Mouse (Mus musculus): Measurements from ENCODE around the gene Txnrd1. TPM values are rescaled to one million over a fixed set of nuclear protein-coding genes. Genes with fewer than 3 reads are reported as not detected.

Txnrd1 gene
- 10 to 100 TPM; 48.6 to 49.7 TPM for total RNA-seq (2021)
- long read RNA-seq, experiment 1, transcript Txnrd1-208 (15 exons, 2,297 nt): major isoform, 24 of 38 reads
- long read RNA-seq, experiment 1, partial matches to known transcripts: 4 of 38 reads
- long read RNA-seq, experiment 1, other reads (novel, unspliced or antisense): 8 of 38 reads
- long read RNA-seq, experiment 2, transcript Txnrd1-208 (15 exons, 2,297 nt): major isoform, 41 of 64 reads
- long read RNA-seq, experiment 2, transcript Txnrd1-201 (14 exons, 3,325 nt): minor isoform, 6 of 64 reads
- long read RNA-seq, experiment 2, partial matches to known transcripts: 8 of 64 reads
- long read RNA-seq, experiment 2, other reads (novel, unspliced or antisense): 6 of 64 reads

DNA sequence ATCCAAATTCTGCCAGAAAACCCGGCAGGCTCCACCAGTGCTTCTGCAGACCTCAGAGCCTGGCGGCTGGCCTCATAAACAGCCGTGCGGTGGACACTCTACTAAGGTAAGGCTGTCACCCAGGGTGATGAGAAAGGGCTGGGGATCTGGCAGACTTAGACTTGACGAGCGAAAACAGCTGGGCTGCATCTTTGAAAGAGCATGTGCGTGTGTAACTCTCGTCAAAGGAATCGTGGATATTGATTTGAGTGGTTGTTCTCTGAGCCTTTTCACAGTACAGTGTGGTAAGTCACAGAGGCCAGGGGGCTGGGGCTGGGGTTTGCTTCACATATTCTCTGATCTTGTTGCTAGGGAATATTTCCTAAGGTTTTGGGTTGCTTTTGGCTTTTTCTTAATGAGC lies at the start of gene Txnrd1:
TSS of gene Txnrd1 (plus strand) at position 26 of the 400 bp plus-strand sequence.
- no peak for DNase-seq

DNA sequence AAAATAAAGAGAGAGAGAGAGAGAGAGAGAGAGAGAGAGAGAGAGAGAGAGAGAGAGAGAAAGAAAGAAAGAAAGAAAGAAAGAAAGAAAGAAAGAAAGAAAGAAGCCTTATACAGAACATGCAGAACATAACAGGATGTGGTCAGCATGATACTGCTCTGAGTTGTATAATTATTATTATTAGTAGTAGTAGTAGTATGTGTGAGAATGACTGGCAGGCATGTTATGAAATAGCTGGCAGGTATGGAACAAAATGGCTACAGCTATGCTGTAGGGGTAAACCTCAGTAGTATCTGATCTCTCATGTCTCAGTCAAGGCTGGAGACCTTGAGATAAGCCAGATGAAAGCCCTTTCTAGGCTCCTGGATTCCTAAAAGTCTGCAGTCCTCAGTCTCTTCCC lies 44.6 kb upstream of the Txnrd1 start:
- no peak for DNase-seq

DNA sequence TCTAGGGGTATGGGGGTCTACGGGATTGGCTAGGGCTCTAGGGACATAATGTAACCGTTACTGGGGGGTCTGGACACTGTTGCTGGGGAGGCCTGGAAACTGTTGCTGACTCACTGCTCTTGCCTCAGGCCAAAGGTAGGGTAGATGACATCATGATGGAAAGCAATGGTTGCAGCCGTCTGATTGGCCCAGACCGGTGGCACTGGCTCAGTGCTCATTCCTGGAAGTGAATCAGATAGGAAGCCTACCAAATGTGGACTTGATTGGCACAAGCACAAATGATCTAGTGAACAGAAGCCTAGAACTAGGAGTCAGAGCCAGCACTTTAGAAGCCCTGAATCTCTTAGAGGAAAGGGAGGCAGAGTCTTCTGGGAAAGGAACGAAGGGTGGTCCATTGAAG lies 43.2 kb upstream of the Txnrd1 start:
- no peak for DNase-seq

DNA sequence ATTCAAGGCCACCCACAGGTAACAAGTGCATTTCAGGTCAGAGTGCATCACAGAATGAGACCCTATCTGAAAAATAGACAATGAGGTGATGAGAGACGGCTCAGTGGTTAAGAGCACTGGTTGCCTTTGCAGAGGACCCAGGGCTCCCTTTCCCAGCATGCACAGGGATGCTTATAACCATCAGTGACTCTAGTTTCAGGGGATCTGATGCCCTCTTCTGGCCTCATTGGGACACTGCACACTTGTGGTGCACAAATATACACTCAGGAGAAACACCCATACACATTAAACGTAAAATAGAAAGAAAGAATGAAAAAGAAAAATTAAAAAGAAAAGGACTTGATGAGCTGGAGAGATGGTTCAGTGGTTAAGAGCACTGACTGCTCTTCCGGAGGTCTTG lies 42.0 kb upstream of the Txnrd1 start:
- DNase-seq: no peak

DNA sequence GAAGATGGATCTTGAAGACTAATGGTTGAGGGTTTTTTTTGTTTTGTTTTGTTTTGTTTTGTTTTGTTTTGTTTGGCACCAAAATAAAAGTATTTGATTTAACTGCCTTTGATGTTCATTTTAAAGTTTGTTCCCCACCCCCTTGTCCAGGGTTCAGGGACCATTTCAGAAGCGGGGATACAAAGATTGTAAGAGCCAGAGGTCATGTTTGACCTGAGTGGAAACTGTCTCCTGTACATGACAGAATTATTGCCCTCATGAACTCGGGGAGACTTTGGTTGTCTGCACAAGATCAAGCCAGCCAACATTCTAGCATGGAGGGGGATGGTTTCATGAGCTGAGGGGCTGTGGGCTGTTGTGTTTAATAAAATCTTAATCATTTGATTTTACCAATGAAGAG lies 41.4 kb upstream of the Txnrd1 start:
- no peak for DNase-seq

DNA sequence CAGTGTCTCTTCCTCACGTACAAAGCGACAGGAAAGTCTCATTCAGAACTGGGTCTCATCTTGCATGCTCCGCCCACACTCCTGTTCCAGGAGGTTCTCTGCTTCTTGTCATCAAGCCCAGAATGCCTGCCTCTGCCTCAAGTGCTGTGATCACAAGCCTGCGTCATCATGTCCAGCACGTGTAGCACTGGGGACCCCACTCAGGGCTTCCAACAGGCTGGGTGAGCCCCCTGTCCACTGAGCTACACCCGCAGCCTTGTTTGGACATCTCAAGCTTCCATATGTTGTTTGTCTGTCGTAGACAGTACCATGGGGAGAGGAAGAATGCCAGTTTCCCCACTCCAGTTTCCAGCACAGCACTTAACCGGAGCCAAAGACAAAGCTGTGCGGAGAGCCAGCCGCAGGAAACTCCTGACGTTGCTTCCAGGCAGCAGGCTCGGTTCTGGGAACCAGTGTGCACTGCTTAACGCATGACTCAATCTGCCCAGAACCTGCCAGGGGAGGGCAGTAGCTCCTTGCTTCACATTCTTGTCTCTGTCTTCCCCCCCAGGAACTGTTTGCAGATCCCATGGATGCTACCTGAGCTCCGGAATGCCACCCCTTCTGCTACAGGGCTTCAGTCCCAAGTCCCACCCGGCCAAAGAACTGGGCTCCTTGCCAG lies 38.5 kb upstream of the Txnrd1 start:
- DNase-seq: peak; percentile 62

DNA sequence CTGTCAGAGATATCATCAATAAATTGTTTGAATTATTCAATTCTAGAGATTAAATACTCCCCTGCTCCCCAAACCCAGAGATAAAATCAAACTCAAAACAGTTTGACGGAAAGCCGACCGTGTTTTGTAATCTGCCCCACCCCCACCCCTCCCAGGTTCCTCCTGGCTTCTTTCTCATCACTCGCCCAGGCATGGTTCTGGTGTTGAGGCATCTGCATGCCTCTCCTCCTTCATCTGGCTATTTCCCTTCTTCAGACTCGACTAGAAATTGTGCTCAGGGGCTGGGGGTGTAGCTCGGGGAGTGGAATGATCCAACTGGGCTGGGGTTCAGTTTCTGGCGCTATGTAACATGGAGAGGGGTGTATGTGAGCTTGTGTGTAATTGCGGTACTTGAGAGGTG lies 38.0 kb upstream of the Txnrd1 start:
- no peak for DNase-seq

DNA sequence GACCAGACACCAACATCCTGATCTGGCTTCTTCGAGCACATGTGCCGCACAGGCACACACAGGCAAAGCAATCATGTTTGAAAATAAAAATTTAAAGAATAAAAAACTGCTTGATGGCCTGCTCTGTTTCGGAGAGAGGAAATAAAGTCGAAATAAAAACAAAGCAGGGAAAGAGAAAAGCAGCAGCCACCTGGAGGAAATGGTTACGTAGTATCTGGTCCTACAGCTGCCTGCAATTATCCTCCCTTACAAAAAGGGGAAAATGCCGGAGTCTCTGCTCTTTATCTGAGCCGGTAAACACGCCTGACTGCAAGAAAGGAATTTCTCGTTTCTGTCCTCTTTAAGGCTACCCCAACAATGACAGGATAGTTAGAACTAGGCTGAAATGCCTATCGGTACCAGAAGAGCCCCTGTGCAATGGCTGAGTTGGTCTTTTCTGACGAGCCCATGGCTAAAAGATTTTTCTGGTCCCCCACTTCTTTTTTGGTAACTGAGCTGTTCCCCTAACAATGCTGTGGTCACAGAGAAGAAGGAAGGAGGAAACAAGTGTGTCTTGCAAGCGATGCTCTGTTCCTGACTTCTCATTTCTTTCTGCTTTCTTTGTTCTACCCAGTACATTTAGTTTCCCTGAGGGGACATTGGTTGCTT lies 37.2 kb upstream of the Txnrd1 start:
- DNase-seq: no peak

DNA sequence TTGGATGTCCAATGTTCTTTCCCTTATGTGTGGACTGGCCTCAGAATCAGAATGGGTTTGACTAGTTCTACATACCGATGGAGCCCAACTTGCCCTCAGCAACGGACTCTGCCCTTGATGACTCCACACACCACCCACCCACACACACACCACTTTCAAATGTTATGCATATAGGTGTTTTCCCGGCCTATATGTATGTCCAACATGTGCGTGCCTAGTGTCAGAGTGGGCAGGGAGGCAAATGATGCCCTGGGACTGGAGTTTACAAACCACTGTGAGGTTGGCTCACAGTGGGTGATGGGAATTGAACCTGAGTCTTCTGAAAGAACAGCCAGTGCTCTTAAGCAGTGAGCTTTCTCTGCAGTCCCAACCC lies 36.6 kb upstream of the Txnrd1 start:
- no peak for DNase-seq

DNA sequence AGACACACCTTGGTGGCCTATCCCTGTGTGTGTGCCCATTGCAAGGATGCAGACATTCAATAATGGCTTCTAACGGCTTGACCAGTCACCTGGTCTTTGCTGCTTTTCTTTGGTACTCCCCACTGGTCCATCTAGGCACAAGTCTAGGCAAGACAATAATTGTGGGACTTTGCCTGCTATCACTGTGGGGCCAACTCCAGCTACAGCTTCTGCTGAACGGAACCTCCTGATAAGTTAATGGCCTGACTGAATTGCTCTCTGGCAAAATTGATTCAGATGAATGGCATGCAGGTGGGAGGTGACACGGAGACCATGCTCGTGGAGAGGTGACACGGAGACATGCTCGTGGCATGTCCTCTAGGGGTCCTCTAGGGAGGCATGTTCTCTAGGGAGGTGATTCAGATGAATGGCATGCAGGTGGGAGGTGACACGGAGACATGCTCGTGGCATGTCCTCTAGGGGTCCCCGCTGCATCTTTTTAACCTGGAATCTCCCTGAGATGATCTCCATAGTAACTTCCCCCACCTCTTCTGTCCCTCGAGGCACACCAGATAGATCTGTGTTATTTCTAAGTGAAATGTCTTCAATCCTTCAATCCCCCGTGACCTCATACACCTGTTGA lies 35.3 kb upstream of the Txnrd1 start:
- DNase-seq: no peak

DNA sequence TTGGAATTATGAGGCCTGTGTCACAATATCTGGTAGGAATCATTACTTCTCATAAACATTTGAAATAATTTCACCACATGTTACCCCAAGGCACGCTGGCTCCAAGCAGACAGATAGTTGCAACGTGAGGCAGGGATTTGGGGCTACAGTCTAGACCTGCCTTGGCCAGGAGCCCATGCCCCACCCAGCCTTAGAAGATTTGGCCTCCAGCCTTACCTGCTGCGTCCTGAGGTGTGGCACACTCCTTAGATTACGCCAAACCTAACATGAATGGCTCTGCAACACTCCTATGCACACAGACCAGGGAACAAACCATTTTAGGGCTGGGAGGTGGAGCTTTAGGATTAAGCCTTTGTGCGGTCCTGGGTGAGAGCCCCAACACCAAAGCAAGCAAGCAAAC lies 33.7 kb upstream of the Txnrd1 start:
- no peak for DNase-seq

DNA sequence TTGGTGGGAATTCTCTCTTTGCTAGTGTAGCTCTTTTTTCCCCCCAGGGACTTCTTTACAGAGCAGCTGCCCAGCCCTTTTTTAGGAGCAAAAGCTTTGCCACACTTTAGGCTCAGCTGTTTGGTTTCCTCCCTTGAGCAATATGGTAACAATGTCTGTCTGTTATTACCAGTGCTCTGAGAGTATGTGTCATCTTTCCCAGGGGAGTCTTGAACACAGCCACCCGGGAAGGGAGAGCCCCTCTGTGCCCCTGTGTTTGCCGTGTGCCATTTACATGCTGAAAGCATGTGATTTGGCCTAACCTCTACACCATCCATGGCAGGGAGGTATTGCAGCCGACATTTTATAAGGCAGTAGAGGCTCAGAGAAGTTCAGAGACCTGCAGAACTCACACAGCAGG lies 29.4 kb upstream of the Txnrd1 start:
- no peak for DNase-seq

DNA sequence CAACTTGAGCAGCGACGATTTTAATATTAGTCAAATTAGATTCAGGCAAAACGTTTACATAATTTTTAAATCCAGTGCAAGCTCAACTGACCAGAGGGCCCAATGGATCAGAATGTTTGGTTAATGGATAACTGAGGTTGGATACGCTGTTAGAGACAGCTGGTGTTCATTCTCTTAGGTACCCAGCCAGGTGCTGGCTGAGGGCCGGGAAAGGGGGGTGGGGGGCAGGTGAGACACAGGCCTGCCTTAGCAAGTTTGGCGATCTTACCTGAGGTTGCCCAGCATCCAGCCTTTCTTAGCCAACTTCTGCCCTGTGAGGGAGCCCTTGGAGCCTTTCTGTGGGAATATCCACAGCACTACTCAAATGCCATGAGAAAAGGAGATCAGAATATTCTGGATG lies 28.6 kb upstream of the Txnrd1 start:
- no peak for DNase-seq

DNA sequence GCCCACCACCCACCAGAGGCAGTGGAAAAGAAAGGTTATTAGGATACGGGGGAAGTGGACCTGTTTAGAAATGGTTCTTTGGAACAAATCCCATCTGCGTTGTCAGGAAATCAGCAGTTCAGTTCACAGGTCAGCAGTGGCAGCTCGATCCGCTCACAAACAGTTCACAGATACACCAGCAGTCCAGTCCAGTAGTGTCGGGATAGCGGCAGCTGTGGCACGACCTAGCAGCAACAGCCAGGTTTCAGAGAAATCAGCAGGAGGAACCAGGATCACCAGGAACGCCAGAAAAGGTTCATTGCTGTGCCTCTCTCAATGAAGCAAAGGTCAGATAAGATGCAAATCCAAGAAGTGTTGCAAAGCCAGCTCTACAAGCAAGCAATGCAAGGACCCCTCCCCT lies 27.3 kb upstream of the Txnrd1 start:
- no peak for DNase-seq

DNA sequence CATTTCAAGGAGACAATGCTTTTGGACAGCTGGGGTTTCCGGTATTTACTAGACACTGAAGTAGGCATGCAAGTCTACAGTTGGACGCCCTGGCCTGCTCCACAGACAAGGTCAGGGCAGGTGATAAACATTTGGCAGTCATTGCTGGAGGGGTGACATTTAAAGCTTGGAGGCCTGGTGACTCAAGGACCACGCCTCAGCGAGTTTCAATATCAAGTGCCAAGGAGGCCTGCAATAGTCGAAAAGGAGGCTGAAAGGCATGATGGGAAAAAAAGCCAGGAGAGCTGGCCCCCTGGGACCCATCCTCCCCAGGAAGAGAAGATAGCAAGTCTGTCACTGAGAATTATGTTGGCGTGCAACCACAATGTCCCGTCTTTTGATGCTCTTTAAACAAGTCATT lies 26.5 kb upstream of the Txnrd1 start:
- DNase-seq: peak; percentile 42

DNA sequence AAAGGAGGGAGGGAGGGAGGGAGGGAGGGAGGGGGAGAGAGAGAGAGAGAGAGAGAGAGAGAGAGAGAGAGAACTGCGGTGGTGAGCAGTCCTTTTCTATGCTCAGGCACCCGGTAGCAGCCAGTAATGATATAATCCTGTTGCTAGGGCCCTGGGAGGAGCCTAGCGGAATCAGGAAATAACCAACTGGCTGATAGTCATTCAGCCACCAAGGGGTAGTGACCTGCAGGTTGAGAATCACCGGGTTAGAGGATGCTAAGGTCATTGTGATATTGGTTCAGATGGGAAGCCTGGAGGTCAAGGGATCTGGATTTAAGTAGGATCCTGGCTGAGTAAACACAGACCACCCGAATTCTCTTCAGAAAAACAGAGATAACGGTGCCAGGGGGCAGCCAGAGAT lies 25.6 kb upstream of the Txnrd1 start:
- DNase-seq: no peak

DNA sequence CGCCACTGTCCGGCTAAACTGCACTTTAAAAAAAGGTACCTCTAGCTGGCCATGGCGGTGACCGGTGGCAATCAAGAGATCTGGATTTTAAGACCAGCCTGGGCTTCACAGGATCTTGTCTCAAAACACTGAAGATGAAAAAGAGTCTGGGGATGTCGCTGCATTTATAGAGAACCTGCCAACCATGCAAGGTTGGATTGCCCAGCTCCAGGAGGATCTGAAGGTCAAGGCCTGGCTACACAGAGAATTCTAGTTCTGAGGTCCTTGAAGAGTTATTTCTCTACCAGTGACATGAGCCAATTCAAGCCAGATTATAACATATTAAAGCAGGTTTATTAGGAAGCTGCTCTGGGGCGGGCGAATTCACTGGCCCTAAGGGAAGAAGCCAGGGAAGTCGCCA lies 24.9 kb upstream of the Txnrd1 start:
- DNase-seq: no peak

DNA sequence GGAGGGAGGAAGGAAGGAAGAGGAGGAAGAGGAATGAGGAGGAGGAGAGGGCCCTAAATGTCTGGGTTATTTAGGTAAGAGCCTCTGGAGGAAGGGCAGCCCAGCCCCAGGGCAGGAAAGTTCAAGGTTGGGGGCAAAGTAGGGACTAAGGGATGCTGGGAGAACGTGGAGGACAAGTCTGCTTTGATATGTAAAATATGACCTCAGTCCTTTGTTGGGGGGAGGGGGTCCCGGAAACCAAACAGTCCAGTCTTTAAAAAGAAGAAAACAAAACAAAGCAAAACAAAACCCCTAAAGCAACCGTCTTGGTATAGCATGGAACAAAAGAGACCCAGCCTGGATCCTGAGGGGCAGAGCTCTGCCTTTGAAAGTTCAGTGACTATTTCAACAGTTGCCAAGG lies 24.4 kb upstream of the Txnrd1 start:
- no peak for DNase-seq

DNA sequence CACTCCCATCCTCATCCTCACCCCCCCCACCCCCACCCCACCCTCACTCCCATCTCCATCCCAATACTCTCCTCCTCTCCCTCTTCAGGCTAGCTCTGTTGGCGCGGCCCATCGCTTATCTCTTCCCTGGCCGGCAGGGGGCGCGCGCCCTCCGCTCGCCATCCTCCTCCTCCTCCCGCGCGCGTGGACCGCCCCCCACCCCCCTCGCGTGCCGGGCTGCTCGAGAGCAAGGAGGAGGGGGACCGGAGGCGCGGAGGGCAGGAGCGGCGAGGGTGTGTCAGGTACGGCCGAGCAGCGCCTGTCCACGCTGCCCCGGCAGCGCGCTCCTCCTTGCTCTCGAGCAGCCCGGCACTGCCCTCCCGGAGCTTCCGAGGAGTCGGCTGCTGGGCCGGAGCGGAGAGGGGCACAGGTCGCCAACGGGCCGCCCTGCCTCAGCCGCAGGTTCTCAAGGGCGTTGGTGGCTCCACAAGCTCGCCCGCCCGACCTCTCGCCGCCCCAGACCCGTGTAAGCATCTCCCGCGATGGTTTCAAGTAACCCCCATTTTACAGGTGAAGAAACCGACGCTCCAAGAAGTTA lies 21.8 kb upstream of the Txnrd1 start:
- DNase-seq: peak; percentile 61

DNA sequence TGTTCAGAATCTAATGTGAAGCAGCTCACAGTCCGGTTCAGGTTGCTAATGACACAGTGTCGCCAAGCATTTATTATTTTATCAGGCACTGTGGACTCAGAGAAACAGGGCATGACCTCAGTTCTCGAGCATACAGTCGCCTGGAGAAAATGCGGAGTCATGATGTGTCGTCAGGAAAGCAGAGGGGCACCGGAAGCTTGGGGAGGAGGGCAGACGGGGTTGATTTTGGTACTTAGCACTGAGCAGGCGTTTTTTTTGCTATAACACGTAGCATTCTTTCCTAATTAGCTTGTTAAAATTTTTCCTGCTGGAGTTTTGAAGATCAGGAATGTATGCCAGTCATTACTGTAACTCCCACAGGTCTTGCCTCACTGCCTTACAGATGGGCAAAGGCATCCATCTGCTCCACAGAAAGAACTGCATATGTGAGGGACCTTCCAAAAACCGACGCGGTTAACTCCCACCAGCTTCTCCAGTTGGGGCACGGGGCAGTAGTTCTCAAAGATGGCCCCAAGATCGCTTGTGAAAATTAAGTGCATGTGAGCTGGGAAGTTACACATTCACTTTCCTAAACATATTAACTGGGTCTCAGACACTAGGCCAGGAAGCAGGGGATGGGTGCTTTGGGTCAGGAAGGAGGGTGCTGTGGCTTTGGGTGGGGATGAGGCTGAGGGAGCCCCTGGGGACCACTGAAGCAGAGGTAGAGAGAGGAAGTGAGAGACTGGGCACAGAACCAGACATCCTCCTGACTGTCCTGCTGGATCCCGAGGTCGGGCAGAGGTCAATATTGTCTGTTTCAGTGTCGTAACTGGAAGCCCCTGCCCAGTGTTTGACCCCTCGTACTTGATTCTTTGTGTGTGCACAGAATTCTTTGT lies 19.4 kb upstream of the Txnrd1 start:
- DNase-seq: no peak

DNA sequence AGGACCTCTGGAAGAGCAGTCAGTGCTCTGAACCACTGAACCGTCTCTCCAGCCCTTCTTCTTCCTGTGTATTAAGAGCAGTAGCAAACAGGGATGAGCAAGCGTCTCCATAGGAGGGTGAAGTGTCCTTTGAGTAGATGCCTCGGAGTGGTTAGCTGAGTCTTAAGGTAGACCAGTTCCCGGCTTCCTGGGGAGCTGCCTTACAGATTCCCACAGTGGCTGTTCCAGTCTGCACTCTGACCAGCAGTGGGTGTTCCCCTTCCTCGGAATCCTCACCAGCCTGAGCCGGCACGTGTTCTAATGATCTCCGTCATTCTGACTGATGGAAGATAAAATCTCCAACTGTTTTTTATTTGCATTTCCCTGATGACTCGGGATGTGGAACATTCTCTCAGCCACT lies 17.3 kb upstream of the Txnrd1 start:
- no peak for DNase-seq

DNA sequence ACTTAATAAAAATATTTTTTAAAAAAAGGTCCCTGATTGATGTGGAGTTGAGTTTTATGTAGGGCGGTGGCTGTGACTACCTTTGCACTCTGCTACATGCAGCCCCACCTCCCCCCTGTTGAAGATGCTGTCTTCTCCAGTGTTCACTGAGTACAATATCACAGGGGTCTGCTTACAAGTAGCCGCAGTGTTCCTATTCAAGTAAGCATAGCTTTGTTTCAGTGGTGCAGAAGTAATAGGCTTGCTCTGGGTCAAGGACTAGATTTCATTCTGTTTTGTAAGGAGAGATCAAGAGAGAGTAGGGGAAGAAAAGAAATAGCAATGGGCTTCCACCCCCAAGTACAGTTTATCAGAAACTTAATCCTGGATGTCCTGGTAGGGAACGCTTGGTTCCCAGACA lies 16.2 kb upstream of the Txnrd1 start:
- DNase-seq: no peak
